Mouse (Mus musculus): Measurements from ENCODE around the gene Aifm3.

Gene Aifm3

DNA sequence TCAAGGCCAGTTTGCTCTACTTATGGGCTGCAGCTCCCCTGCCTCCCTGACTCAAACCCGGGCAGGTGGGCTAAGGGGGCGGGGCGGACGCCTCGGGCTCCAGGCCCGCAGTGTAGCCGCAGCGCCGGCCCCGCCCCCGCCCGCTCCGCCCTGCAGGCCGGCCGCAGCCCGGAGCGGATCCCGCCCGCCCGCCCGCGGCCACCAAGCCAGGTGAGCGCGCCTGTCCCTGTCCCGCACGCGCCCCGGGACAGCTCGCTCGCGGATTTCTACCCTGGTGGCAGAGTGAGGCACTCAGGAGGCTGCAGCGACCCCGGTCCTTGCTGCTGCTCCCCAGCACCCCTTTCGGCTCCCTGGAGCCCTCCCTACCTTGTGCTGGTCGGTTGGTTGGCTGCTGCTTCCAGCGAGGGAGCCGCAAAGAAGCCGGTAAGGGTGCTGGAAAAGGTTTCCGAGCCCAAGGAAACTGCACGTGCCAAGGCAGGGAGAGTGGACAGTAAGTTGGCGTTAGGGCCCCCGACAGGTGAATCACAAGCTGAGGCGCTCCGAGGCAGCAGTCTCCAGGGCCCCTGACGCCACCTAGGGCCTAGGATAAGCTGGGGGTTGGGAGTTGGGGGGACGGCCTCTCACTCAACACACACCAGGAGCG is at the start of gene Aifm3:
Gene Aifm3 (plus strand): TSS at position 143 of the 643 bp plus-strand sequence.
- in situ Hi-C loops (cut with MboI), result no loop called here

DNA sequence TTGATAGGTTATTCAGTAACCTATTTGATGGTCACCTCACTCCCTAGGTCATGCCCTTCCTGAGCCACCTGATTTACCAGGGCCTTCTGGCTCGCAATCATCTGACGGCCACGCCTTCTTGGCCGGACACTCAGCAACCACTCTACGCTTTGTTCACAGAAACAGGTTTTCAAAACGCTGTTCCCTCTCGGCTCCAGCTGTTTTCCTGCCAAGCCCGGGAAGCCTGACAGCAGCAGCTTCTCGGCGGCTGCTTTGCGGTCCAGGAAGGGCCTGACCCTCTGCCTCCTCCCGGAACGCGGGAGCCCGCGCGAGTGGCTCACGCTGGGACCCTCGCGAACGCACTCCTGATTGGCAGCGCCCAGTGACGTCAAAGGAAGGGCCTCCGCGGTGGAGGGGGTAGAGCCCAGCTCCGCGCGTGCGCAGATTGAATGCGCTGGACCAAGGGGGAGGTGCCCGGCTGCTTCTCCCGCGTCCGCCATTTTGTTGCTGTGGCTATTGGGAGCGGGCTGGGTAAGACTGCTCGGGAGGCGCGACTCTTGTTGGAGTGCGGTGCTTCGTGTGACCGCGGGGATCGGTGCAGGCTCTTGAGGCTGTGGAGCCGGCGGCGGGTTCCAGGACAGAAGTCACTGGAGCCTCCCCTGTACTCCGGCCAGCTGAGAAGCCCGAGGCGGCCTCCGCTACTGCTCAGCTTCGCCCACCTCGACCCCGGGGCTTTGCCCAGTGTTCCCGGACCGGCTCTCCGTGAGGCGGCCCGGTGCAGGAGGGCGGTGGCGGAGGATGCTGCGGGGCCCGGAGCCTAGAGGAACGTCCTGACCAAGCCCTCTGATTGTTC is 37.7 kb upstream of the Aifm3 start, which contains the start of gene Crkl:
Gene Crkl (plus strand): TSS at position 447 of the 832 bp plus-strand sequence.
- in situ Hi-C loops (cut with MboI), result loop anchor here (10.0 kb wide), 1 partner anchor 47 kb away; the partner anchor contains the start of genes Pi4ka and Snap29

DNA sequence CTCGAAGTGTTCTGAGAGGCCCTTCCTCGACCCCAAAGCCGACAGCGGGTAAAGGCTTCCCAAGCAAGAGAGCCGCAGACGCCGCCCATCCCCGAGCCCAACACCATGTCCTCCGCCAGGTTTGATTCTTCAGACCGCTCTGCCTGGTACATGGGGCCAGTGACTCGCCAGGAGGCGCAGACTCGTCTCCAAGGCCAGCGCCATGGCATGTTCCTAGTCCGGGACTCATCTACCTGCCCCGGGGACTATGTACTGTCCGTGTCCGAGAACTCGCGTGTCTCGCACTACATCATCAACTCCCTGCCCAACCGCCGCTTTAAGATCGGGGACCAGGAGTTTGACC is 37.1 kb upstream of the Aifm3 start:
- in situ Hi-C loops (cut with MboI), result loop anchor here (10.0 kb wide), 1 partner anchor 48 kb away; the partner anchor contains the start of genes Pi4ka and Snap29

DNA sequence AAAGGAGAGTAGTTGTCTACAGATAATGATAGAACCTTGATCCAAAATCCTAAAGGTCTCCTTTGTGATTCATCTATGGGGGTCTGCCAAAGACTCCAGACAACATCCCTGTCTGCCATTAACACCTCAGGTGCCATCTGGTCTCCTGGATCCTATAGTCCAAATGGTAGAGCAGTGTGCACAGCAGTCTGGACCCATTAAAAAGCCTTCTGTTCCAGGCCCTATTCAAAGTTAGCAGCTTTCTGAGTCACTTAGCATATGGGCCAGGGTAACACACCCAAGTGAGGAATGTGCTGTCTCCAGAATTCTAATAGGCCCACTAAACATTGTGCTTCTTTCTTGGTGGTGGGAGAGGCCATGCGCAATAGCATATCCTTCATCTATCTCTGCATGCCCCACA is 32.5 kb upstream of the Aifm3 start:
- in situ Hi-C loops (cut with MboI), result loop anchor here (10.0 kb wide), 1 partner anchor 52 kb away; the partner anchor contains the start of genes Pi4ka and Snap29

DNA sequence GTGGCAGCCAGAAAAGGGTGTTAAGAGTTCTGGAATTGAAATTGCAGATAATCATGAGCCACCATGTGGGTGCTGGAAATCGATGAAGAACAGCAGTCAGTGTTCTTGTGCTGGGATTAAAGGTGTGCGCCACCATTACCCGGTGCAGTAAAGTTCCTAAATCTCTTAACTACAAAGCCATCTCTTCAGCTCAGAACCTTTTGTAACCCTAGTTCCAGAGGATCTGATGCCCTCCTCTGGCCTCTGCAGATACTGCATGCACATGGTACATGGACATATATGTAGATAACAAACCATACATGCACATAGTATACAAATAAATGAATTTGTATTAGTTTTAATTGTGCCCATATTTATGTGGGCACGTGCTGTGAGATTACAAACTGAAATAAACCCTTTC is 29.2 kb upstream of the Aifm3 start:
- in situ Hi-C loops (cut with MboI), result no loop called here

DNA sequence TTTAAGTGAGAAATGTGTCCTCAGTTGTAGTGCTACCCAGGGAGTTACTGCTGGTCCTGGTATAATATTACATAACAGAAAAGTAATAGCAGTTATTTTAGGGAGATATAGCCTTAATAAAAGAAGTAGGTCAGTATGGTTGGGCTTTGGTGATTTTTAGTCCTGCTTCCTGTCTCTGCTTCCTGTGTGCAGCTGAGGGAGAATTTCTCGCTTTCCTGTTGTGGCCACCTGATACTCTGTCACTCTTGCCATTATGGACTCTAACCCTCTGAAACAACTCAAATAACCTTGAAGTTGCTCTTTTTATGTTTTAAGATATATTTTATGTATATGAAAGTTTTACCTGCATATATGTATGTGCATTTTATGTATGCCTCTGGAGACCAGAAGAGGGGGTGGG is 27.8 kb upstream of the Aifm3 start:
- in situ Hi-C loops (cut with MboI), result no loop called here

DNA sequence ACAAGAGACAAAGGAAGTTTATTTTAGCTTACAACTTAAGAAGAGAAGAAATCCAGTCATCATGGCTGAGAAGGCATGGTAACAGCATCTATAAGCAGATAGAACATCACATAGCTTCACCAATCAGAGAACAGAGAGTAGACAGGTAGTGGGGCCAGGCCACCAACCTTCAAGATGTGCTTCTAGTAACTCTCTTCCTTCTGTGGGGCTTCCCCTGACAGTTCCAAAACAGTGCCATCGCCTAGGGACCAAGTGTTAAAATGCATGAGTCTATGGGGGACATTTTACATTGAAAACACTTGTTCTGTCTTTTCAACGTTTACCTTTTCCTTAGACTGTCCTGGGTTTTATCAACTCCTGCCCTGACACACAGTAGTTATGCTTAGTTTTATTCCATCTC is 26.2 kb upstream of the Aifm3 start:
- in situ Hi-C loops (cut with MboI), result no loop called here

DNA sequence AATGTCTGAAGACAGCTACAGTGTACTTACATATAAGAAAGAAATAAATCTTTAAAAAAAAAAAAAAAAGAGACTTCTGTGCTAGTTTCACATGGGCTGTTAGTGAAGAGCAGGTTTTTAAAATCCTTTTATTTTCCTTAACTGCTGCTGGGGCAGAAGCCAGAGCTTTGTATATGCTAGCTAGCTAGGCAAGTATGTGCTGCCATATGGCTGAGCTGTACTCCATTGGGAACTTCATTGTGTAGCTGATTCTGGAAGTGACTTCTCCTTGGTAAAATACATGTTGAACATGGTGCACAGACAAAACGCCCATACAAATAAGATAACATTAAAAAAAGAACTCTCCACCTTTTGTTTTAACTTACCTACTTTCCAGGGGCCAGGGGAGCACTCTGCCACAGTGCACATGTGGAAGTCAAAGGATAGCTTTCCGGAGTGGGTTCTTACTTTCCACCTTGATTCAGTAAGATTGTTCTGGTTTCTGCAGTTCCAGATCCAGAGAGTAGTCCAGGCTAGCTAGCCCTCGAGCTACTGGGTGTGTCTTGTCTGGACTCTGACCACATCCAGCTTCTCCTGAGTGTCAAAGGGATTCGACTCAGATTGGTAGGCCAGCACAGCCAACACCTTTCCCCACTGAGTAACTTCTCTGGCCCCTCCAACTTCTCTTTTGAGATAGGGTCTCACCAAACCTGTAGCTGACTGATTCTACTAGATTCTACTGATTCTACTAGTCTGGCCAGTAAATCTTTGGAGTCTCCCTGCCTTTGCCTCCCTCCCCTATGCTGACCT is 22.3 kb upstream of the Aifm3 start:
- in situ Hi-C loops (cut with MboI), result no loop called here

DNA sequence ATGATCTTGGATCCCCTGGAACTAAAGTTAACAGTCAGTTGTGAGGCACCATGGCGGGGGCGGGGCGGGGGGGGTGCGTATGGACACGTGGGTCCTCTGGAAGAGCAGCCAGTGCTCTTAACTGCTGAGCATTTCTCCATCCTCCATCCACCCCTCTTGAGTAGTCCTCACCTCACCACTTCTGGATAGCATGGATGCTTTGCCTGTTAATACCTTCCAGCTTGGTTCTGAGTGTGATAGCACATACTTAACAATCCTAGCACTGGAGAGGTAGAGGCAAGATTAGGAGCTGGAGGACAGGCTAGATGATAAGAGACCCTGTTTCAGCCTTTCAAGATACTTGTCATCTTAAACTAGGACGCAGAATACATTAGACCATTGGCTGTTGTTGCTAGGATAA is 16.9 kb upstream of the Aifm3 start:
- in situ Hi-C loops (cut with MboI), result no loop called here

DNA sequence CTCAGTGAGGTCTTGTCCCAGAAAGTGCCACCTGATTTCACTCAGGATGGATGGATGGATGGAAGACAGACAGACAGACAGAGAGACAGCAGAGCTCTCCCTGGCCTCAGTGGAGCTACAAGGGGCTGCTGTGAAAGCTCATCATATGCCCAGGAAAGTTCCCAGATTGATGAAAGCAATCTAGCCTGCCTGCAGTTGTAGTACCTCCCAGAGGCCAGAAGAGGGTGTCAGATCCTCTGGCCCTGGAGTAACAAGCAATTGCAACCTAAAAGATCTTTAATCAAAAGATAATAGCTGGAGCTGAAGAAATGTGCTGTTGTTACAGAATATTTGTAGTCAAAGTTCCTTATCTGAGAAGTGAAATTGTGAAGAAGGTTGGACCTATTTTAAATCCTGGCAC is 15.3 kb upstream of the Aifm3 start:
- in situ Hi-C loops (cut with MboI), result no loop called here

DNA sequence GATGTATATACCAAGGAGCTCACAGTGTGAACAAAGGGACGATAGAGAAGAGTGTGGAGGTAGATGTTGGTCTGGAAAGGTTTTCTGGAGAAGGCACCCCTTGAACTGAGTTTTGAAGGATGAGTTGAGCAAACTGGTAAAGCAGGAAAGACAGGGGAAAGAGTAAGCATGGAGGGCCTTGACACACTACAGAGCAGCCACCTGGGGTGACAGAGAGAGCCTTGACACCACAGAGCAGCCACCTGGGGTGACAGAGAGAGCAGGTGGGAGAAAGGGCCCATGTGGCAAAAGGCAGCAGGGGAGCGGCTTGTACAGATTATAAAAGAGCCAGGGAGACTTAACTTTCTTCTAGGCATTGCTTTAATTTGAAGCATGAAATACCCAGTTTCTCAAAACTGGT is 14.7 kb upstream of the Aifm3 start:
- in situ Hi-C loops (cut with MboI), result no loop called here

DNA sequence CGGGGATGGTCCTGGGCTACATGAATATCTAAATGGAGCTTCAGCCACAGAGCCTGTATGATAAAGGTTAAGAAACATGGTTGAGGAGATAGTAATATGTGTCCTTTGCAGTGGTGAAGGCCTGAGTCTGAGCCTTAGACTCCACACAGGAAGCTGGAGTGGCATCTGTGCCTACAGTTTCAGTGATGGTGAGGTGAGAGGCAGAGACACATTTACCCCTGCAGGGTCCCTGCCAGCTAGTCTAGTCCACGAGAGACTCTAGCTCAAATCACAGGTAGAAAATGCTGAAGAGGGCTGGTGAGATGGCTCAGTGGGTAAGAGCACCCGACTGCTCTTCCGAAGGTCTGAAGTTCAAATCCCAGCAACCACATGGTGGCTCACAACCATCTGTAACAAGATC is 14.1 kb upstream of the Aifm3 start:
- in situ Hi-C loops (cut with MboI), result no loop called here

DNA sequence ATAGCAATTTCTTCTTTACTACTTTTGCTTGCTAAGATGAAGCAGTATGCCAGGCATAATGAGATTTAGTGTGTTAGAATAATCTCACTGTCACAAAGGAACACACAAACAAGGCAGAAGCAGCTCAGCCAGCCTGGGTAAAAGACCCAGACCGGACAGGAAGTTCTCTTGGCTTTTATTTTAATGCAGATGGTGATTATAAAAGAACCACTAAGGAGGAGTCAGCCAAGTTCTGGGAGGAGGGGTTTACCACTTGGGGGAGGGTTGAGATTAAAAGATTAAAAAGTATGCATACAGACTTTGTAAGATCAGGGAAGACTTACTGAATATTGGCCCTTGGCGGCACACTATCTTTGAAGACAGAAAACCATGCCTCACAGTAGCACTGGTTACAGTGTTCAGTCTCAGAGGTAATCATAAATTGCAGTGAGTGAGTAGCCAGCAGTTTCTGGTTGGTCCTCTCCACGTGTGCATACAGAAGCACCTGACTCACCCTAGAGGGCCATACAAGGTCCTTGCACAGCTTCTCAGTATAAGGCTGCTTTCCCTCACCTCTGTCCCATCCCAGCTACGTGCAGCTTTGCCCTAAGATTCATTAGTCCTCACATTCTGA is 11.0 kb upstream of the Aifm3 start:
- in situ Hi-C loops (cut with MboI), result no loop called here

DNA sequence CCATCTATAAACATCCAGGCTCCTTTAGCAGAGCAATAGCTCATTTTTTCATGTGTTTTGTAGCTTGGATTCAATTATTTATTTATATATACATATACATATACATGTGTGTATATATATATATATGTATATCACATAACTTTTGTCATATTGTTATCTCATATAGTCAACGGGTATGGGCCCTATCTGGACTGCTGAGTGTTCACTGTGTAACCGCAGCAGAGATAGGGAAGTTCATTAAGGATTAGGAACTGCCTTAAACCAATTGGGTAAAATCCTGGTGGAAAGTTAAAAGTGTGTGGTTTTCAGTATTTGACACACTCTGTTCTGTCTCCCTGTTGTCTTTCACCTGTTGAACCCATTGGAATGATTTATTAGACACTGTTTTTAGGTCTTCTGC is 7.9 kb upstream of the Aifm3 start:
- in situ Hi-C loops (cut with MboI), result no loop called here

DNA sequence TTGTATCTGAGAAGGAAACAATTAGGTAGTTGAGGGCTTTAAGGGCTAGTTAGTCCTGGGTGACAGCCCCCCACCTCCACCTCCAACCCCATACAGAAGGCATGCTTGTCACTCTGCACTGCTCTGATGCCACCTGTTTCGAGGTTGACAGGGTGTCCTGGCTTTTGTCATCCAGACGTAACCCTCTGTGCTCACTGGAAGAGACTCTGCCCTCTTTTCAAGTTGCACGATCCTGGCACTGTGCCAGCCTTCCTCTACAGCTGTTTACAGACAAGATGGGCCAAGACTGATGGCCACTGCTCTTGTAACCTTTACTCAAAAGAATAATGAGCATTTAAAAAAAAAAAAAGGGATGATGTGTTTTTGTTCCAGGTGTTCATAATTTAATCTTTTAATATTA is 2.9 kb upstream of the Aifm3 start:
- in situ Hi-C loops (cut with MboI), result no loop called here

DNA sequence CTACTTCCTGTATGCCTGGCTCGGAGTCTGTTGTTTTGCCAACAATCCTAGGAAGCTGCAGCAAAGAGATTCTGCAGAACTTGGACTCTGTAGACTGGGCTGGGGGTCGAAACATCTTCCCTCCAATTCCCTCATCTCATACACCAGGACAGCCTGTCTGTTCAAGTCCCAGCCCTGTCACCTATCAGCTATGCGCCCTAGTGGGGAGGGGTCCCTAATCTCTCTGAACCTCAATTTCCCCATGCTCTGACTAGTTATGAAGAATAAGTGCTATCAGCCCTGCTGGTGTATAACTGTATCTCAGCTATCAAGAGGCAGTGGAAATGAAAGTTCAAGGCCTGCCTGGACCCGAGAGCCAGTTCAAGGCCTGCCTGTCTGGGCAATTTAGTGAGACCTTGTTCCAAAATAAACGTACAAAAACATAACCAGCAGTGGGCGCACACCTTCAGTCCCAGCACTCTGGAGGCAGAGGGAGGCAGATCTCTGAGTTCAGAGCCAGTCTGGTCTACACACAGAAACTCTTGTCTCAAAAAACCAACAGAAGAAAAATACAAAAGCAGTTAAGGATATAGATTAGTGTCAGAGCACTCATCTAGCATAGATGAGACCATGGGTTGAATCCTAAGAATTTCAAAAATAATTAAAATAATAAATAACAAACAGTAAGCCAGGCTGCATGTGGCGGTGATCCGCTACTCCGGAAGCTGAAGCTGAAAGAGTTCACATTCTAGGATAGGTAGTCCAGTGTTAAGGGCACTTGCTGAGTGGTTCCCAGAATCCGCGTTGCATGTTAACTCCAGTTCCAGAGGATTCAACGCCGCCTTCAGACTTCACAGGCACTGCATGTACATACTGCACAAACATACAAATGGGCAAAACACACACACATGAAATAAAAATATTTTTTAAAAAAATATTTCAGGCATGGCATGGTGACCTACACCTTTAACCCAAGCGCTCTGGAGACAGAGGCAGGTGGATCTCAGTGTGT is 638 bp upstream of the Aifm3 start:
- in situ Hi-C loops (cut with MboI), result no loop called here

DNA sequence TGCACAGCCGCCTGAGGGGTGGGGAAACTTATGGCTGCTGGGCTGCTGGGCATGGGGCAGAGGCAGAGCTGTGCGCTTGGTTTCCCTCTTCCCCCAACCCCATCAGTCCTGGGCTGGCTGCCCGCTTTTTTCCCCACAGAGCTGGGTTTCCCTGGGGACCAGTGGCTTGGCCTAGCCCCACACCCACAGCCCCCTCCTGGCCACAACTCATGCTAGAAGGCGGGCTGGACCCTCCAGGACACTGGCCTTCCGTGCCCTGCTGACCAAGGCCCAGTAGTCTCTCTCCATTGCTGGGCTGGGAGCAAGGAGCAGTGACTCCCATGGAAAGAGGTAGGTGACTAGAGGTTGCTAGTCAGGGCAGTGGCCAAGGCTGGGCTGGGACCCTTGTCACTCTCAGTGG is 1.7 kb downstream of the Aifm3 start:
- in situ Hi-C loops (cut with MboI), result no loop called here

DNA sequence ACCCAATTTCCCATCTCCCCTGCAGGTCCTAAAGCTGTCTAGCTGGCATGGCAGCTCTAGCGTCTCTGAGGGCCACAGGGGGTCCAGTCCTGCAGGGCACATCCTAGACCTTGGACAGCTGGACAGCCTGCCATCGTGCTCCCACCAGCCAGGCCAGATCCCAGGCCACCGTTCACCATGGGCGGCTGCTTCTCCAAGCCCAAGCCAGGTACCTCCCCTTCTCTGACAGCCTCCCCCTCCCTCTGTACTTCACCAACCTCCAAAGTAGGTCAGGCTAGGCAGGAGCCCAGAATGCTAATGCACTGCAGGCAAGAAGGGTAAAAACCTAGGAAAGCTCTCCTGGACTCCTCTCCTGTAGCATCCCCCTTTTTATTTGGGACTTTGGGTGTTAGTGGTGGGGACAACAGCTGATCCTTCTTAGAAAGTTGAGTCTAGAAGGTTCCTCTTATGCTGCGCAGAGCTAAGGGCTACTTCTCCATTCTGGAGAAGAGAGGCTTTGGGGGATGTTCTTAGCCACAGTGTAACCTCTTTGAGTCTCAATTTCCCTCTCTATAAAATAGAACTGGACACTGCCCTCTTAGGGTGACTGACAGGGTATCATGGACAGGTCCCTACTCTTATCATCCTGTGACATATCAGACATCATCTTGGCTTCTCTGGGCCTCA is 2.6 kb downstream of the Aifm3 start:
- in situ Hi-C loops (cut with MboI), result no loop called here

DNA sequence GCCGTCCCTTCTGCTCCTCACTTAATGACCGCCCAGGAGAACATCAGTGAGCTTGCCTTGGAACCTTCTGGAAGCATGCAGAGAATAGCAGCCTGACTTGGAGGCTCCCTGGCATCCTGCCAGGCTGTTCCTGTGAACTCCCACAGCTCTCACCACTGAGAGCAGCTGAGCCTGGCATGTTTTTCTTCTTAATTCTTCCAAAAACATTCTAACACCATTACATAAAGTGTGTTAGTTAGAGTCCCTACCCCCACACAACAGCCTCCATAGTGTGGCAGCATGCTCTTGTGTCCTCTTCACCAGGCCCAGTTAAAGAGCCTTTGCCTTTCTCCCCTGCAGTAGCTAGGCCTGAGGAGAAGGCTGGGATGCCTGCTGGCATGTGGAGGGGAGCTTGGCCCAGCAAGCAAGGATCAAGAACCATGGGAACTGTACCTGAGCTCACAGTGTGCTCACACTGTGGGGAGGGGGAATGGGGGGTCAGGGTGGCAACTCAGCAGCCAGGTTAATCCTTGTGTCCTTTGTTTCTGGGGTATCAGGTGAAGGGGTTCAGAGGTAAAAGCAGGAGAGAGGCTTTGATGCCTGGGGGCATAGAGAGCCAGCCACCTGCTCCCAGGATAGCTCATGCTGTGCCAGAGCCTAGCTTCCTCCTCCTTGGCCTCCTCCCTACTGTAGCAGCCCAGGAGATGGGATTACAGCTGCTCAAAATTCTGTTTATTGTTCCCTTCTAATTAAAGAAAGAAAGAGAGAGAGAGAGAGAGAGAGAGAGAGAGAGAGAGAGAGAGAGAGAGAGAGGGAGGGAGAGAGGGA is 7.3 kb downstream of the Aifm3 start:
- in situ Hi-C loops (cut with MboI), result no loop called here
